Mouse (Mus musculus) myocyte (in vitro differentiated cells): ENCODE data around the gene Stxbp1.

Source experiments
- CEBPB ChIP-seq: IDR thresholded peaks from 2 replicates; pipeline ENCODE4 v1.6.1; 2011; ENCODE audit warnings: mild to moderate bottlenecking, moderate library complexity; ENCODE audit not compliant: poor library complexity, insufficient read depth, severe bottlenecking
- E2F4 ChIP-seq: IDR thresholded peaks from one replicate; pipeline ENCODE4 v1.6.1; 2011; ENCODE audit warnings: mild to moderate bottlenecking, control low read depth, moderate library complexity; ENCODE audit not compliant: insufficient read depth
- MAX ChIP-seq: IDR thresholded peaks from one replicate; pipeline ENCODE4 v1.6.1; 2011; ENCODE audit warnings: low read depth, mild to moderate bottlenecking, control low read depth
- MYOG ChIP-seq, 3 experiments: IDR thresholded peaks; one replicate each; pipeline ENCODE4 v1.6.1; 2011; ENCODE audit warnings: control low read depth in 2 of 3, low read depth in 2 of 3, mild to moderate bottlenecking in 2 of 3; ENCODE audit not compliant: insufficient read length in 2 of 3, control insufficient read depth in 1 of 3, insufficient read depth in 1 of 3
- POLR2A ChIP-seq: IDR thresholded peaks from one replicate; pipeline ENCODE4 v1.6.1; 2011; ENCODE audit warnings: low read depth, mild to moderate bottlenecking, control low read depth, moderate library complexity; ENCODE audit not compliant: insufficient read length
- POLR2AphosphoS2 ChIP-seq: IDR thresholded peaks from one replicate; pipeline ENCODE4 v1.6.1; 2011; ENCODE audit warnings: low read depth, control low read depth; ENCODE audit not compliant: insufficient read length
- TCF12 ChIP-seq: IDR thresholded peaks from one replicate; pipeline ENCODE4 v1.6.1; 2011; ENCODE audit warnings: mild to moderate bottlenecking, control low read depth; ENCODE audit not compliant: poor library complexity, insufficient read depth, severe bottlenecking
- USF1 ChIP-seq: IDR thresholded peaks from one replicate; pipeline ENCODE4 v1.6.1; 2011; ENCODE audit warnings: low read depth, mild to moderate bottlenecking, control low read depth, moderate library complexity

DNA sequence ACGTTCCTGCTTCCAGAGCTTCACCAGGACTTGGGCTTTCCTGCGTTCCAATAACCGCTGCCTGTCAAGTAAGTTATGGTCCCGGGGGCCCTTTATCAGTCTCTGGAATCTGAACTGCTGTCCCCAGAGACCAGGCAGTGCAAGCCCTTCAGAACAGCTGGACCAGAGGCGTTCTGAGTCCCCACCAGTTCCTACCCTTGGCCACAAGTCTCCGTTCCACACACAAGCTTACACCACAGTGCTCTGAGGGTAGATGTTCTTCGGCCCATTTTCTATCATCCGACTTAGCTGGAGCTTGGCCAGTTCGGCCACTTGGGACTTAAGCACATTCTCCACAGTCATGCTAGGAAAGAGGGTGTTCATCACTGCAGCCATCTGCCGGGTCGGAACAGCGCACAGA, 79.8 kb downstream of the Stxbp1 start:
- no peak for TF ChIP-seq POLR2A
- TF ChIP-seq USF1: no peak
- TF ChIP-seq E2F4: no peak
- no peak for TF ChIP-seq MYOG (IDR thresholded peaks at IDR 0.05; ENCODE audit: control insufficient read depth in 1 of 3, insufficient read depth in 1 of 3, insufficient read length in 2 of 3, low read depth in 2 of 3)
- no peak for TF ChIP-seq TCF12
- TF ChIP-seq MAX: no peak
- no peak for TF ChIP-seq POLR2AphosphoS2
- no peak for TF ChIP-seq CEBPB
